Comparison of ENCODE assay signal across 19 mouse cellular contexts in the genomic region with DNA sequence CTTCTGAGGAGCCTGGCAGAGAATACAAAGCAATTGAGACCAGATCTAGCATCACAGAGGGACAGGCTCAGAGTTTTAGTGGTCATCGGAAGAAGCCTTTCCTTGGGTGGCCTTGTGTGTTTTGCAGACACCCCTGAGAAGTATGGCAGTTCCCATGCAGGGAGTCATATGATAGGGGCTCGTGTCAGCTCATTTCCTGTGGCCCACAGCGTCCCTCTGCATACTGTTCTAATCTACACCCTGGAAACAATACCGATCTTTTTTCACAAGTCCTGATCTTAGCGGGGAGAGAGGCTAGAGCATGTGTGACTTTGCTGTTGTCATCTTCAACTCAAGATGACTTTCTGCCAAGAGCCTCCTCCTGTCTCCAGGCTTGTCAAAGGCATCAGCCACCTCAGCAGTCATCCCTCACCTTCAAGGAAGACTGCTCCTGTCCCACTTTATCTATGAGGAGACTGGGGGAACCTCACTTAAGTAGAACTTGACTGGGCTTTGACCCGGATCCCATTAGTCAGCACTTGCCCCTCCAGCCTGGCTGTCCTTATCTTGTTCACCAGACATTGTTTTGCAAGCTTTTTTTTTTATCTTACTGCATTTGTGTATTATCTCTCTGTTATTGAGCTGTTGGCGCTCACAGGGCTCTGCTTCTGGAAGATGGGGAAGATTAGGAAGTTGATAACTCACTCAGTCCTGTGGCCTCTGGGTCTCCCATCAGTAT. TPM values are rescaled to one million over a fixed set of nuclear protein-coding genes. Genes with fewer than 3 reads are reported as not detected.
A peak's percentile ranks its signal among the peaks of the same experiment; 100 is the strongest.
DNase-seq lines count a peak whose midpoint lies in the region; ATAC-seq lines count a peak whose summit lies in the region.
"Had no signal": no experiment of that assay in that cellular context is flagged by ENCODE, and none has a peak within 500 bp of the region (broad histone marks: within the 10 kb centered on the region; RNA-seq: fewer than 3 reads in every experiment).

No protein-coding gene starts in this region.

- ATAC-seq in hindbrain, embryonic 11.5 days (ENCODE audit: low FRiP score), result no peak
- no peak; the same call in 1 of the 2 replicates for ATAC-seq in intestine, embryonic 16.5 days
- ATAC-seq: activated CD4-positive, CD25-positive, alpha-beta regulatory T cell, adult 4 months; inflammation-experienced regulatory T-cells, adult 6 months; midbrain, embryonic 15.5 days had no signal

- WGBS in hindbrain, embryonic 10.5 days, result 76% methylated on average over 7 of the region's 7 CpGs
- 78% methylated on average over 7 of the region's 7 CpGs for WGBS in hindbrain, embryonic 11.5 days
- WGBS in intestine, embryonic 16.5 days, result 67% methylated on average over 7 of the region's 7 CpGs

- H3K9me3 ChIP-seq in hindbrain, embryonic 10.5 days, result no peaks in the 10 kb centered on the region
- no peaks in the 10 kb centered on the region for H3K9me3 ChIP-seq in hindbrain, embryonic 11.5 days (ENCODE audit: control insufficient read depth, low read length)
- H3K9me3 ChIP-seq in megakaryocyte, embryonic 14.5 days, result peaks cover 23% of the 10 kb centered on the region
- H3K9me3 ChIP-seq in intestine, embryonic 16.5 days (ENCODE audit: control insufficient read depth, low read length), result peaks cover 2% of the 10 kb centered on the region; the same call in 1 of the 2 replicates
- H3K9me3 ChIP-seq: midbrain, embryonic 15.5 days; neural tube, embryonic 12.5 days had no signal

- H3K27me3 ChIP-seq in hindbrain, embryonic 10.5 days (ENCODE audit: insufficient read depth, poor library complexity, severe bottlenecking), result no peaks in the 10 kb centered on the region
- H3K27me3 ChIP-seq in hindbrain, embryonic 11.5 days (ENCODE audit: control insufficient read depth, insufficient read depth, low read length), result no peaks in the 10 kb centered on the region
- peaks cover 4% of the 10 kb centered on the region for H3K27me3 ChIP-seq in megakaryocyte, embryonic 14.5 days (replicated peaks)
- no peaks in the 10 kb centered on the region for H3K27me3 ChIP-seq in intestine, embryonic 16.5 days (replicated peaks; ENCODE audit: control insufficient read depth, insufficient read depth, low read length)
- H3K27me3 ChIP-seq: midbrain, embryonic 15.5 days; neural tube, embryonic 12.5 days had no signal

- H3K4me3 ChIP-seq in hindbrain, embryonic 10.5 days, result no peak overlapping the region
- H3K4me3 ChIP-seq in hindbrain, embryonic 11.5 days (ENCODE audit: low read depth, low read length), result no peak overlapping the region
- peak overlapping the region; percentile 78 for H3K4me3 ChIP-seq in megakaryocyte, embryonic 14.5 days (replicated peaks)
- no peak overlapping the region for H3K4me3 ChIP-seq in intestine, embryonic 16.5 days (ENCODE audit: low read length)
- H3K4me3 ChIP-seq: erythroblast, embryonic 14.5 days; midbrain, embryonic 15.5 days; neural tube, embryonic 12.5 days had no signal

- H3K4me2 ChIP-seq in hindbrain, embryonic 11.5 days (replicated peaks; ENCODE audit: low read depth, low read length), result no peak overlapping the region
- no peak overlapping the region for H3K4me2 ChIP-seq in intestine, embryonic 16.5 days (ENCODE audit: low read depth, low read length)
- H3K4me2 ChIP-seq: midbrain, embryonic 15.5 days; neural tube, embryonic 12.5 days had no signal

- no peaks in the 10 kb centered on the region for H3K36me3 ChIP-seq in hindbrain, embryonic 10.5 days
- H3K36me3 ChIP-seq in hindbrain, embryonic 11.5 days (ENCODE audit: control insufficient read depth, insufficient read depth, low read length), result no peaks in the 10 kb centered on the region
- peaks cover 5% of the 10 kb centered on the region for H3K36me3 ChIP-seq in megakaryocyte, embryonic 14.5 days (replicated peaks; ENCODE audit: low read length)
- H3K36me3 ChIP-seq in intestine, embryonic 16.5 days (ENCODE audit: control insufficient read depth, insufficient read depth, low read length), result 0 out of 2 replicates have a peak, but pooled peaks cover 3% of the 10 kb centered on the region
- H3K36me3 ChIP-seq: midbrain, embryonic 15.5 days; neural tube, embryonic 12.5 days had no signal

- H3K4me1 ChIP-seq in hindbrain, embryonic 10.5 days (replicated peaks), result no peaks in the 10 kb centered on the region
- no peaks in the 10 kb centered on the region for H3K4me1 ChIP-seq in hindbrain, embryonic 11.5 days (replicated peaks; ENCODE audit: control insufficient read depth, insufficient read depth, low read length)
- peaks cover 19% of the 10 kb centered on the region for H3K4me1 ChIP-seq in megakaryocyte, embryonic 14.5 days
- H3K4me1 ChIP-seq in intestine, embryonic 16.5 days (ENCODE audit: control insufficient read depth, insufficient read depth, low read length), result no peaks in the 10 kb centered on the region
- H3K4me1 ChIP-seq: midbrain, embryonic 15.5 days; neural tube, embryonic 12.5 days had no signal

- H3K9ac ChIP-seq in hindbrain, embryonic 11.5 days (ENCODE audit: low read depth, low read length), result no peak overlapping the region
- no peak overlapping the region for H3K9ac ChIP-seq in intestine, embryonic 16.5 days (ENCODE audit: low read depth, low read length)
- H3K9ac ChIP-seq: midbrain, embryonic 15.5 days; neural tube, embryonic 12.5 days had no signal

- DNase-seq in hindbrain, embryonic 10.5 days (ENCODE audit: low spot score), result no peak
- DNase-seq in hindbrain, embryonic 11.5 days (ENCODE audit: low spot score), result no peak
- peak; percentile 19 for DNase-seq in c-Kit-positive CD71-negative TER-119-negative erythroid progenitor cells, embryonic 14.5 days (ENCODE audit: low read depth)
- peak; percentile 67 for DNase-seq in liver
- DNase-seq in spleen, postnatal 14 days (ENCODE audit: low spot score in 2 of 2), result no peak
- DNase-seq in adrenal gland, postnatal 4 days (ENCODE audit: low spot score in 2 of 2), result no peak
- DNase-seq: adrenal gland, postnatal 36 days; cerebellum, adult 18-20 months; embryo, embryonic 11 days; heart, postnatal 10 days; kidney, postnatal 10 days; lung, postnatal 10 days had no signal

- H3K27ac ChIP-seq in hindbrain, embryonic 10.5 days, result peak overlapping the region; percentile 25; the same call in 1 of the 2 replicates
- no peak overlapping the region for H3K27ac ChIP-seq in hindbrain, embryonic 11.5 days (ENCODE audit: low read depth, low read length)
- no peak overlapping the region for H3K27ac ChIP-seq in intestine, embryonic 16.5 days (ENCODE audit: low read length)
- H3K27ac ChIP-seq: midbrain, embryonic 15.5 days; neural tube, embryonic 12.5 days had no signal

RNA-seq across cellular contexts. Expression of a gene that starts 25.2 kb away (rescaled TPM):
- polyA plus RNA-seq in hindbrain, embryonic 10.5 days (2016; fragmentation: Nextera tagmentation; extraction: Ambion mirVana), result 26.1 and 27.4 TPM in 2 replicates
- 28.4 and 29.4 TPM in 2 replicates for polyA plus RNA-seq in hindbrain, embryonic 11.5 days (2014; fragmentation: Nextera tagmentation; extraction: Ambion mirVana)
- 3.3 and 5.4 TPM in 2 replicates for polyA plus RNA-seq in megakaryocyte, embryonic 14.5 days (2012; ENCODE audit: insufficient read depth, low replicate concordance)
- polyA plus RNA-seq in intestine, embryonic 16.5 days (2015; fragmentation: Nextera tagmentation; extraction: Ambion mirVana), result 32.7 and 33.7 TPM in 2 replicates
- total RNA-seq in adrenal gland, postnatal 4 days (2021), result 10 to 100 TPM; 14.2 to 20.3 TPM
- polyA plus RNA-seq: erythroblast, embryonic 14.5 days had no signal

Comparison
In these comparisons a context has a peak if more than half of its experiments do, and no peak if none do; other contexts are left out.
1. DNase-seq: peak in c-Kit-positive CD71-negative TER-119-negative erythroid progenitor cells, embryonic 14.5 days (single experiment) and liver (single experiment); none in hindbrain, embryonic 10.5 days (single experiment), hindbrain, embryonic 11.5 days (single experiment), spleen, postnatal 14 days (0 of 2) and adrenal gland, postnatal 4 days (0 of 2).